Mouse (Mus musculus) midbrain, embryonic 16.5 days (tissue): ENCODE measurements around the gene Ccdc182. TPM values are rescaled to one million over a fixed set of nuclear protein-coding genes. Genes with fewer than 3 reads are reported as not detected.

ENCODE experiments used
- ATAC-seq: fragments of 200-750 bp; cut with Nextera tagmentation; 2 replicates; pipeline ENCODE4 v1.8.0; 2017; ENCODE audit warnings: moderate TSS enrichment
- H3K27ac ChIP-seq: fragments of 300-500 bp; sonication (generic); 2 replicates; pipeline ENCODE4 v1.5.1; 2014; ENCODE audit warnings: mild to moderate bottlenecking, low read length, mixed read lengths
- H3K27me3 ChIP-seq: fragments of 300-500 bp; sonication (generic); 2 replicates; pipeline ENCODE4 v1.6.1; 2014; ENCODE audit warnings: low read depth, low read length, mixed read lengths; ENCODE audit not compliant: control insufficient read depth, insufficient read depth
- H3K36me3 ChIP-seq: fragments of 300-500 bp; sonication (generic); 2 replicates; pipeline ENCODE4 v1.6.1; 2014; ENCODE audit warnings: mild to moderate bottlenecking, low read length, moderate library complexity, mixed read lengths; ENCODE audit not compliant: control insufficient read depth, insufficient read depth
- H3K4me1 ChIP-seq: fragments of 300-500 bp; sonication (generic); 2 replicates; pipeline ENCODE4 v1.6.1; 2014; ENCODE audit warnings: mild to moderate bottlenecking, low read length, mixed read lengths; ENCODE audit not compliant: control insufficient read depth, insufficient read depth
- H3K4me2 ChIP-seq: fragments of 300-500 bp; sonication (generic); 2 replicates; pipeline ENCODE4 v1.6.1; 2014; ENCODE audit warnings: mild to moderate bottlenecking, low read length, mixed read lengths
- H3K4me3 ChIP-seq: fragments of 300-500 bp; sonication (generic); 2 replicates; pipeline ENCODE4 v1.5.1; 2014; ENCODE audit warnings: low read depth, mild to moderate bottlenecking, low read length, moderate library complexity, mixed read lengths
- H3K9ac ChIP-seq: fragments of 300-500 bp; sonication (generic); 2 replicates; pipeline ENCODE4 v1.6.1; 2014; ENCODE audit warnings: low read depth, low read length, mixed read lengths
- H3K9me3 ChIP-seq: fragments of 300-500 bp; sonication (generic); replicated peaks from 2 replicates; pipeline ENCODE4 v1.6.1; 2014; ENCODE audit warnings: mild to moderate bottlenecking, low read length, mixed read lengths; ENCODE audit not compliant: control insufficient read depth, poor library complexity, severe bottlenecking
- WGBS: fragments of 180-500 bp; shearing (Covaris S2); extraction: QIAGEN DNeasy Blood & Tissue Kit; methylation state at CpG from one replicate; pipeline ENCODE4 v1.1.7; 2014; 5-methylcytosine and 5-hydroxymethylcytosine counted together
- polyA plus RNA-seq: library from polyadenylated mRNA; unstranded; fragments of >200 nt; fragmentation: Nextera tagmentation; extraction: Ambion mirVana; gene quantifications from 2 replicates; pipeline ENCODE4 v1.2.1, GENCODE M21; 2015

Gene Ccdc182
- polyA plus RNA-seq, 1 experiment from 2014 or later = not detected

GRCm38 (mm10) chr11:88276534-88277308 lies 17.1 kb upstream of the Ccdc182 start:
- Histone ChIP-seq H3K27ac (peak overlapping the region; percentile 60), H3K4me2 (no peak overlapping the region), H3K36me3 (no peaks in the 10 kb centered on the region), H3K9ac (peak overlapping the region; percentile 14; the same call in 1 of the 2 replicates), H3K27me3 (no peaks in the 10 kb centered on the region), H3K4me3 (no peak overlapping the region), H3K4me1 (peaks cover 31% of the 10 kb centered on the region), H3K9me3 (no peaks in the 10 kb centered on the region)
- 0 out of 2 replicates have a peak, but pooled peaks have one; percentile 36 for ATAC-seq
- 23% methylated on average over 19 of the region's 19 CpGs for WGBS

- Histone ChIP-seq H3K4me2 (no peak overlapping the region), H3K4me1 (peaks cover 28% of the 10 kb centered on the region), H3K27me3 (no peaks in the 10 kb centered on the region), H3K27ac (no peak overlapping the region), H3K9ac (no peak overlapping the region), H3K9me3 (no peaks in the 10 kb centered on the region), H3K4me3 (no peak overlapping the region), H3K36me3 (no peaks in the 10 kb centered on the region)
- ATAC-seq = no peak
- WGBS = 37% methylated on average over 4 of the region's 4 CpGs
Observed at GRCm38 (mm10) chr11:88279006-88279405, 14.9 kb upstream of the Ccdc182 start.

GRCm38 (mm10) chr11:88280426-88280836 lies 13.4 kb upstream of the Ccdc182 start:
- H3K9me3 ChIP-seq = no peaks in the 10 kb centered on the region
- H3K4me2 ChIP-seq = no peak overlapping the region
- H3K4me3 ChIP-seq = no peak overlapping the region
- H3K4me1 ChIP-seq = peaks cover 15% of the 10 kb centered on the region
- no peak overlapping the region for H3K27ac ChIP-seq
- WGBS = 17% methylated on average over 8 of the region's 8 CpGs
- H3K27me3 ChIP-seq = no peaks in the 10 kb centered on the region
- no peak overlapping the region for H3K9ac ChIP-seq
- H3K36me3 ChIP-seq = no peaks in the 10 kb centered on the region
- ATAC-seq = peak; percentile 53; the same call in 1 of the 2 replicates

GRCm38 (mm10) chr11:88281428-88282119 lies 12.3 kb upstream of the Ccdc182 start:
- no peak for ATAC-seq
- WGBS = 65% methylated on average over 8 of the region's 8 CpGs

GRCm38 (mm10) chr11:88282516-88282915 lies 11.3 kb upstream of the Ccdc182 start:
- Histone ChIP-seq H3K27me3 (no peaks in the 10 kb centered on the region), H3K4me3 (no peak overlapping the region), H3K9ac (no peak overlapping the region), H3K4me2 (no peak overlapping the region), H3K27ac (no peak overlapping the region), H3K4me1 (no peaks in the 10 kb centered on the region; the same call in 1 of the 2 replicates), H3K9me3 (no peaks in the 10 kb centered on the region), H3K36me3 (no peaks in the 10 kb centered on the region)
- WGBS = 98% methylated on average over 2 of the region's 2 CpGs
- no peak for ATAC-seq

More at GRCm38 (mm10) chr11:88281428-88282119, 12.3 kb upstream of the Ccdc182 start:
- Histone ChIP-seq H3K9ac (no peak overlapping the region), H3K4me3 (no peak overlapping the region), H3K4me2 (no peak overlapping the region), H3K4me1 (peaks cover 3% of the 10 kb centered on the region; the same call in 1 of the 2 replicates), H3K36me3 (no peaks in the 10 kb centered on the region), H3K27me3 (no peaks in the 10 kb centered on the region), H3K27ac (no peak overlapping the region), H3K9me3 (no peaks in the 10 kb centered on the region)

- Histone ChIP-seq H3K9ac (no peak overlapping the region), H3K27me3 (no peaks in the 10 kb centered on the region), H3K9me3 (no peaks in the 10 kb centered on the region), H3K4me3 (no peak overlapping the region), H3K27ac (no peak overlapping the region), H3K36me3 (no peaks in the 10 kb centered on the region), H3K4me1 (peaks cover 6% of the 10 kb centered on the region), H3K4me2 (no peak overlapping the region)
- ATAC-seq = no peak
- WGBS = 68% methylated on average over 8 of the region's 8 CpGs
Observed at GRCm38 (mm10) chr11:88286019-88286418, 7.8 kb upstream of the Ccdc182 start.

GRCm38 (mm10) chr11:88288400-88288799 lies 5.5 kb upstream of the Ccdc182 start:
- Histone ChIP-seq H3K4me1 (peaks cover 6% of the 10 kb centered on the region), H3K27ac (0 out of 2 replicates have a peak overlapping the region, but pooled peaks have one; percentile 43), H3K4me3 (no peak overlapping the region), H3K36me3 (no peaks in the 10 kb centered on the region), H3K27me3 (no peaks in the 10 kb centered on the region), H3K4me2 (no peak overlapping the region), H3K9me3 (no peaks in the 10 kb centered on the region), H3K9ac (no peak overlapping the region; the same call in 1 of the 2 replicates)
- 33% methylated on average over 11 of the region's 11 CpGs for WGBS
- no peak for ATAC-seq

- Histone ChIP-seq H3K9me3 (no peaks in the 10 kb centered on the region), H3K9ac (no peak overlapping the region; the same call in 1 of the 2 replicates), H3K4me2 (no peak overlapping the region), H3K4me3 (no peak overlapping the region), H3K27me3 (no peaks in the 10 kb centered on the region), H3K4me1 (peaks cover 6% of the 10 kb centered on the region), H3K36me3 (no peaks in the 10 kb centered on the region), H3K27ac (0 out of 2 replicates have a peak overlapping the region, but pooled peaks have one; percentile 43)
- ATAC-seq = no peak
- WGBS = 54% methylated on average over 12 of the region's 12 CpGs
Observed at GRCm38 (mm10) chr11:88288805-88289340, 5.0 kb upstream of the Ccdc182 start.
